Mouse (Mus musculus): ENCODE results near the gene Tubgcp6.

Tubgcp6 gene

GRCm38 (mm10) chr15:89064891-89065290 is 58.0 kb downstream of the Tubgcp6 start:
- DNase-seq (ENCODE audit: low read depth, low spot score), result no peak

- peak; percentile 85 for DNase-seq (ENCODE audit: low read depth, low spot score)
These were observed 59.4 kb downstream of the Tubgcp6 start for GRCm38 (mm10) chr15:89063536-89063935.

GRCm38 (mm10) chr15:89063001-89063400 is 59.9 kb downstream of the Tubgcp6 start:
- DNase-seq (ENCODE audit: low read depth, low spot score), result no peak

GRCm38 (mm10) chr15:89062518-89062910 is 60.4 kb downstream of the Tubgcp6 start:
- no peak for DNase-seq (ENCODE audit: low read depth, low spot score)

GRCm38 (mm10) chr15:89061761-89062517 is 61.0 kb downstream of the Tubgcp6 start:
- DNase-seq (ENCODE audit: low read depth, low spot score), result no peak

- DNase-seq (ENCODE audit: low read depth, low spot score), result no peak
These were observed 62.0 kb downstream of the Tubgcp6 start for GRCm38 (mm10) chr15:89060811-89061460.

GRCm38 (mm10) chr15:89060032-89060681 is 62.8 kb downstream of the Tubgcp6 start:
- no peak for DNase-seq (ENCODE audit: low read depth, low spot score)

GRCm38 (mm10) chr15:89059161-89059931 is 63.6 kb downstream of the Tubgcp6 start, which contains the start of gene Panx2:
Panx2 (plus strand) TSS chr15:89059734.
- no peak for DNase-seq (ENCODE audit: low read depth, low spot score)

GRCm38 (mm10) chr15:89058736-89059135 is 64.2 kb downstream of the Tubgcp6 start:
- DNase-seq (ENCODE audit: low read depth, low spot score), result no peak

GRCm38 (mm10) chr15:89054666-89055065 is 68.2 kb downstream of the Tubgcp6 start:
- no peak for DNase-seq (ENCODE audit: low read depth, low spot score)

All from telencephalon, adult 2 months (tissue).